Mouse (Mus musculus): ENCODE measurements around the gene Cyth2.

Cyth2 gene

GRCm38 (mm10) chr7:45813787-45814779 lies at the start of gene Cyth2:
TSS of gene Cyth2 (minus strand) at chr7:45814581.
- DNase-seq (ENCODE audit: extremely low read depth, low read depth), result peak; percentile 98

GRCm38 (mm10) chr7:45862804-45863203 lies 48.4 kb upstream of the Cyth2 start:
- no peak for DNase-seq (ENCODE audit: extremely low read depth, low read depth)

GRCm38 (mm10) chr7:45859008-45859407 lies 44.6 kb upstream of the Cyth2 start:
- no peak for DNase-seq (ENCODE audit: extremely low read depth, low read depth)

GRCm38 (mm10) chr7:45856950-45857901 lies 42.8 kb upstream of the Cyth2 start:
- no peak for DNase-seq (ENCODE audit: extremely low read depth, low read depth)

- DNase-seq (ENCODE audit: extremely low read depth, low read depth), result no peak
Measured at GRCm38 (mm10) chr7:45853089-45853488, 38.7 kb upstream of the Cyth2 start.

- DNase-seq (ENCODE audit: extremely low read depth, low read depth), result no peak
Measured at GRCm38 (mm10) chr7:45850661-45851060, 36.3 kb upstream of the Cyth2 start.

- DNase-seq (ENCODE audit: extremely low read depth, low read depth), result no peak
Measured at GRCm38 (mm10) chr7:45848447-45849027, 34.2 kb upstream of the Cyth2 start.

- DNase-seq (ENCODE audit: extremely low read depth, low read depth), result no peak
Measured at GRCm38 (mm10) chr7:45842950-45843744, 28.8 kb upstream of the Cyth2 start.

- DNase-seq (ENCODE audit: extremely low read depth, low read depth), result no peak
Measured at GRCm38 (mm10) chr7:45833924-45834323, 19.5 kb upstream of the Cyth2 start.

- DNase-seq (ENCODE audit: extremely low read depth, low read depth), result no peak
Measured at GRCm38 (mm10) chr7:45833148-45833790, 18.9 kb upstream of the Cyth2 start.

- DNase-seq (ENCODE audit: extremely low read depth, low read depth), result no peak
Measured at GRCm38 (mm10) chr7:45832428-45832827, 18.0 kb upstream of the Cyth2 start.

- no peak for DNase-seq (ENCODE audit: extremely low read depth, low read depth)
Measured at GRCm38 (mm10) chr7:45831128-45831525, 16.7 kb upstream of the Cyth2 start.

GRCm38 (mm10) chr7:45830427-45831127 lies 16.2 kb upstream of the Cyth2 start, which contains the start of gene Grwd1:
TSS of gene Grwd1 (minus strand) at chr7:45830944.
- DNase-seq (ENCODE audit: extremely low read depth, low read depth), result peak; percentile 87

- no peak for DNase-seq (ENCODE audit: extremely low read depth, low read depth)
Measured at GRCm38 (mm10) chr7:45826631-45827030, 12.2 kb upstream of the Cyth2 start.

GRCm38 (mm10) chr7:45824598-45824997 lies 10.2 kb upstream of the Cyth2 start, which contains the start of gene Kcnj14:
TSS of gene Kcnj14 (minus strand) at chr7:45824782.
- DNase-seq (ENCODE audit: extremely low read depth, low read depth), result no peak

- no peak for DNase-seq (ENCODE audit: extremely low read depth, low read depth)
Measured at GRCm38 (mm10) chr7:45820913-45821312, 6.5 kb upstream of the Cyth2 start.

GRCm38 (mm10) chr7:45819843-45820242 lies 5.5 kb upstream of the Cyth2 start:
- no peak for DNase-seq (ENCODE audit: extremely low read depth, low read depth)

GRCm38 (mm10) chr7:45815984-45816351 lies 1.6 kb upstream of the Cyth2 start:
- DNase-seq (ENCODE audit: extremely low read depth, low read depth), result no peak

- DNase-seq (ENCODE audit: extremely low read depth, low read depth), result no peak
Measured at GRCm38 (mm10) chr7:45815323-45815983, 1.1 kb upstream of the Cyth2 start.

All from MEL-GATA-1-ER (cell line).